Mouse (Mus musculus) heart, embryonic 16.5 days (tissue): Measurements from ENCODE around the gene Tmc1. TPM values are rescaled to one million over a fixed set of nuclear protein-coding genes. Genes with fewer than 3 reads are reported as not detected.

Source experiments
- ATAC-seq: fragments of 200-750 bp; cut with Nextera tagmentation; replicated peaks from 2 replicates; pipeline ENCODE4 v1.8.0; 2017; ENCODE audit warnings: moderate number of reproducible peaks; ENCODE audit not compliant: insufficient read depth, low FRiP score; ENCODE audit errors: extremely low read depth
- H3K27ac ChIP-seq: fragments of 300-500 bp; sonication (generic); 2 replicates; pipeline ENCODE4 v1.5.1; 2014; ENCODE audit warnings: mild to moderate bottlenecking, low read length, control low read depth, moderate library complexity
- H3K27me3 ChIP-seq: fragments of 300-500 bp; sonication (generic); 2 replicates; pipeline ENCODE4 v1.6.1; 2014; ENCODE audit warnings: low read length, mixed read lengths; ENCODE audit not compliant: control insufficient read depth, insufficient read depth
- H3K36me3 ChIP-seq: fragments of 300-500 bp; sonication (generic); 2 replicates; pipeline ENCODE4 v1.6.1; 2014; ENCODE audit not compliant: control insufficient read depth, insufficient read depth
- H3K4me1 ChIP-seq: fragments of 300-500 bp; sonication (generic); 2 replicates; pipeline ENCODE4 v1.6.1; 2014; ENCODE audit warnings: low read length, mixed read lengths; ENCODE audit not compliant: control insufficient read depth, insufficient read depth
- H3K4me2 ChIP-seq: fragments of 300-500 bp; sonication (generic); 2 replicates; pipeline ENCODE4 v1.6.1; 2014; ENCODE audit warnings: low read depth, mild to moderate bottlenecking, control low read depth, low read length
- H3K4me3 ChIP-seq: fragments of 300-500 bp; sonication (generic); 2 replicates; pipeline ENCODE4 v1.5.1; 2014; ENCODE audit warnings: mild to moderate bottlenecking, control low read depth, low read length
- H3K9ac ChIP-seq: fragments of 300-500 bp; sonication (generic); 2 replicates; pipeline ENCODE4 v1.6.1; 2014; ENCODE audit warnings: low read length, control low read depth
- H3K9me3 ChIP-seq: fragments of 300-500 bp; sonication (generic); replicated peaks from 2 replicates; pipeline ENCODE4 v1.6.1; 2016; ENCODE audit warnings: low read length; ENCODE audit not compliant: control insufficient read depth
- WGBS: fragments of 180-500 bp; shearing (Covaris S2); extraction: QIAGEN DNeasy Blood & Tissue Kit; methylation state at CpG from one replicate; pipeline ENCODE4 v1.1.7; 2014; 5-methylcytosine and 5-hydroxymethylcytosine counted together
- polyA plus RNA-seq: library from polyadenylated mRNA; unstranded; fragments of >200 nt; fragmentation: Nextera tagmentation; extraction: Ambion mirVana; gene quantifications from 2 replicates; pipeline ENCODE4 v1.2.1, GENCODE M21; 2015

Tmc1 gene
- polyA plus RNA-seq, 1 experiment from 2014 or later: not detected

GRCm38 (mm10) chr19:20775681-20776080 is 178.3 kb downstream of the Tmc1 start:
- Histone ChIP-seq H3K9me3 (no peaks in the 10 kb centered on the region), H3K9ac (no peak overlapping the region), H3K36me3 (no peaks in the 10 kb centered on the region), H3K4me3 (no peak overlapping the region), H3K4me1 (no peaks in the 10 kb centered on the region), H3K27me3 (no peaks in the 10 kb centered on the region), H3K27ac (no peak overlapping the region), H3K4me2 (no peak overlapping the region)
- 54% methylated on average over 2 of the region's 2 CpGs for WGBS
- no peak for ATAC-seq

- Histone ChIP-seq H3K9me3 (no peaks in the 10 kb centered on the region), H3K4me1 (no peaks in the 10 kb centered on the region), H3K27ac (no peak overlapping the region), H3K4me3 (no peak overlapping the region), H3K27me3 (no peaks in the 10 kb centered on the region), H3K4me2 (no peak overlapping the region), H3K36me3 (no peaks in the 10 kb centered on the region), H3K9ac (no peak overlapping the region)
- 78% methylated on average over 7 of the region's 7 CpGs for WGBS
- ATAC-seq: no peak
These were observed 180.1 kb downstream of the Tmc1 start for GRCm38 (mm10) chr19:20773941-20774340.

- Histone ChIP-seq H3K36me3 (no peaks in the 10 kb centered on the region), H3K4me2 (no peak overlapping the region), H3K27ac (no peak overlapping the region), H3K4me1 (peaks cover 3% of the 10 kb centered on the region), H3K27me3 (no peaks in the 10 kb centered on the region), H3K4me3 (no peak overlapping the region), H3K9ac (no peak overlapping the region), H3K9me3 (no peaks in the 10 kb centered on the region)
- 9% methylated on average over 1 of the region's 1 CpGs for WGBS
- ATAC-seq: no peak
These were observed 189.8 kb downstream of the Tmc1 start for GRCm38 (mm10) chr19:20764214-20764613.

GRCm38 (mm10) chr19:20761675-20762426 is 192.2 kb downstream of the Tmc1 start:
- Histone ChIP-seq H3K9me3 (no peaks in the 10 kb centered on the region), H3K9ac (no peak overlapping the region), H3K4me1 (peaks cover 3% of the 10 kb centered on the region), H3K36me3 (no peaks in the 10 kb centered on the region), H3K4me3 (no peak overlapping the region), H3K27me3 (no peaks in the 10 kb centered on the region), H3K27ac (no peak overlapping the region), H3K4me2 (no peak overlapping the region)
- no peak for ATAC-seq
- 56% methylated on average over 4 of the region's 4 CpGs for WGBS

GRCm38 (mm10) chr19:20761119-20761518 is 192.9 kb downstream of the Tmc1 start:
- H3K36me3 ChIP-seq: no peaks in the 10 kb centered on the region
- no peak overlapping the region for H3K4me2 ChIP-seq
- ATAC-seq: no peak
- no peak overlapping the region for H3K27ac ChIP-seq
- no peak overlapping the region for H3K9ac ChIP-seq
- WGBS: 41% methylated on average over 3 of the region's 3 CpGs
- no peaks in the 10 kb centered on the region for H3K9me3 ChIP-seq
- no peaks in the 10 kb centered on the region for H3K27me3 ChIP-seq
- H3K4me3 ChIP-seq: no peak overlapping the region
- peaks cover 3% of the 10 kb centered on the region for H3K4me1 ChIP-seq

GRCm38 (mm10) chr19:20744630-20745029 is 209.4 kb downstream of the Tmc1 start:
- no peaks in the 10 kb centered on the region for H3K27me3 ChIP-seq
- no peak overlapping the region for H3K4me3 ChIP-seq
- H3K9ac ChIP-seq: no peak overlapping the region
- no peak overlapping the region for H3K4me2 ChIP-seq
- no peaks in the 10 kb centered on the region for H3K4me1 ChIP-seq
- no peak for ATAC-seq
- WGBS: 66% methylated on average over 1 of the region's 1 CpGs
- H3K36me3 ChIP-seq: no peaks in the 10 kb centered on the region
- H3K27ac ChIP-seq: no peak overlapping the region
- H3K9me3 ChIP-seq: no peaks in the 10 kb centered on the region

Other genes starting within 250 kb of the Tmc1 start
- gene Aldh1a7, start 226.6 kb downstream of the Tmc1 start, polyA plus RNA-seq: 2.3 and 9.7 TPM in 2 replicates